Mouse (Mus musculus) lung, adult 2 months (tissue): ENCODE data around the gene Vwa5b1.

Experiments used
- CTCF ChIP-seq: fragments of 200-500 bp; IDR thresholded peaks from 2 replicates; pipeline ENCODE4 v1.5.1; 2011; ENCODE audit warnings: mild to moderate bottlenecking, low read length, control low read depth; ENCODE audit not compliant: insufficient read depth
- POLR2A ChIP-seq: fragments of 200-500 bp; IDR thresholded peaks from 2 replicates; pipeline ENCODE4 v1.6.1; 2011; ENCODE audit warnings: low read depth, mild to moderate bottlenecking, control low read depth, low read length, borderline replicate concordance; ENCODE audit errors: extremely low read depth

DNA sequence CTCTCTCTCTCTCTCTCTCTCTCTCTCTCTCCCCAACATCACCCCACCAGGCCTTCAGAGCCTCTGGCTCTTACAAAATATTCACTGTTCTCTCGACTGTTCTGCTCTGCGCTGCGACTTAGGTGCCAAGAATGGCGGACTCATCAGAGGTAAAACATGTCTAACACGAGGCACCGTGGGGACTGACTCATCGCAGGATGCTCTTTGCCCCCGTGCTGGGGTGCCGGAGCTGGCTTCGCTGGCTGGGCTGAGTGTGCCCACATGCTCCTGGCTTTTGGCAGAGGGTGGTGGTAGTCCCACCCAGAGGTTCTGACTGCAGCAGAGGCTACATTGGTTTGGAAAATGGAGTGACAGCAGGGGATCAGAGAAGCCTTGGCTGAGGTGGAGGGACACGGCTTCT, 89.4 kb downstream of the Vwa5b1 start:
- TF ChIP-seq CTCF = no peak
- TF ChIP-seq POLR2A = no peak
